Mouse (Mus musculus) lung, postnatal 0 days (tissue): ENCODE results near the gene BC035044. TPM values are rescaled to one million over a fixed set of nuclear protein-coding genes. Genes with fewer than 3 reads are reported as not detected.

Source experiments
- ATAC-seq: fragments of 200-750 bp; cut with Nextera tagmentation; 2 replicates; pipeline ENCODE4 v1.8.0; 2017; ENCODE audit warnings: moderate library complexity
- DNase-seq: peaks from one replicate; pipeline ENCODE4 v3.0.0-alpha.2; 2016; ENCODE audit warnings: low spot score
- H3K27ac ChIP-seq: fragments of 300-500 bp; sonication (generic); 2 replicates; pipeline ENCODE4 v1.5.1; 2014; ENCODE audit warnings: antibody characterized with exemption, mild to moderate bottlenecking, low read length, mixed read lengths
- H3K27me3 ChIP-seq: fragments of 300-500 bp; sonication (generic); replicated peaks from 2 replicates; pipeline ENCODE4 v1.6.1; 2014; ENCODE audit warnings: low read length, mixed read lengths; ENCODE audit not compliant: insufficient read depth
- H3K36me3 ChIP-seq: fragments of 300-500 bp; sonication (generic); 2 replicates; pipeline ENCODE4 v1.6.1; 2014; ENCODE audit warnings: low read length, mixed read lengths; ENCODE audit not compliant: insufficient read depth
- H3K4me1 ChIP-seq: fragments of 300-500 bp; sonication (generic); 2 replicates; pipeline ENCODE4 v1.6.1; 2014; ENCODE audit warnings: antibody characterized with exemption, low read depth, low read length, mixed read lengths; ENCODE audit not compliant: insufficient read depth
- H3K4me2 ChIP-seq: fragments of 300-500 bp; sonication (generic); replicated peaks from 2 replicates; pipeline ENCODE4 v1.6.1; 2014; ENCODE audit warnings: low read depth, mild to moderate bottlenecking, low read length, moderate library complexity, mixed read lengths
- H3K4me3 ChIP-seq: fragments of 300-500 bp; sonication (generic); 2 replicates; pipeline ENCODE4 v1.5.1; 2014; ENCODE audit warnings: low read depth, low read length
- H3K9ac ChIP-seq: fragments of 300-500 bp; sonication (generic); replicated peaks from 2 replicates; pipeline ENCODE4 v1.6.1; 2014; ENCODE audit warnings: low read depth, mild to moderate bottlenecking
- H3K9me3 ChIP-seq: fragments of 300-500 bp; sonication (generic); 2 replicates; pipeline ENCODE4 v1.6.1; 2016; ENCODE audit warnings: low read length, mixed read lengths
- CTCF ChIP-seq: IDR thresholded peaks from 2 replicates; pipeline ENCODE4 v1.5.1; 2016; ENCODE audit warnings: antibody characterized with exemption, mild to moderate bottlenecking
- EP300 ChIP-seq: IDR thresholded peaks from 2 replicates; pipeline ENCODE4 v1.6.1; 2016; ENCODE audit warnings: antibody characterized with exemption, mild to moderate bottlenecking, control low read depth
- WGBS: fragments of 180-500 bp; shearing (Covaris S2); extraction: QIAGEN DNeasy Blood & Tissue Kit; methylation state at CpG from one replicate; pipeline ENCODE4 v1.1.7; 2014; 5-methylcytosine and 5-hydroxymethylcytosine counted together
- polyA plus RNA-seq: library from polyadenylated mRNA; unstranded; fragments of >200 nt; fragmentation: Nextera tagmentation; extraction: Ambion mirVana; gene quantifications from 2 replicates; pipeline ENCODE4 v1.2.1, GENCODE M21; 2015

BC035044 gene
- polyA plus RNA-seq, 1 experiment from 2014 or later: 1.2 TPM

DNA sequence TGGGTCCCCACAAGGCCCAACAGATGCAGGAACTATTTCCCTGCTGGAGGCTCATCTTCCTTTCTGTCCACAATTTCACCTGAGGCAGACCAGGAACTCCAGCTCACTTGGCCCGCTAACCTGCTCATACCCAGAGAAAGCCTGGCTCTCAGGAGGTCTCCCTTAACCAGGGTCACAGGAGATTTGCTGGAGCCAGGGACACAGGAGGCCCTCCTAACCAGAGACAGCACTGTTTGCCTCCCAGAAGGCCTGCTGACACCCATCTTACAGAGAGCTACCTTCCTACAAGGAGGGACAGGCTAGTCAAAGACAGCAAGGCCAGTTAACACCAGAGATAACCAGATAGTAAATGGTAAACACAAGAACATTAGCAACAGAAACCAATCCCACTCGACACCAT lies 33.0 kb downstream of the BC035044 start:
- no peak overlapping the region for H3K4me3 ChIP-seq
- H3K36me3 ChIP-seq: no peaks in the 10 kb centered on the region
- H3K4me2 ChIP-seq: no peak overlapping the region
- H3K4me1 ChIP-seq: peaks cover 9% of the 10 kb centered on the region; the same call in 1 of the 2 replicates
- ATAC-seq (no peak), DNase-seq (no peak)
- TF ChIP-seq EP300 (no peak), CTCF (no peak)
- no peak overlapping the region for H3K27ac ChIP-seq
- no peak overlapping the region for H3K9ac ChIP-seq
- 81% methylated on average over 2 of the region's 2 CpGs for WGBS
- no peaks in the 10 kb centered on the region for H3K9me3 ChIP-seq
- H3K27me3 ChIP-seq: no peaks in the 10 kb centered on the region

DNA sequence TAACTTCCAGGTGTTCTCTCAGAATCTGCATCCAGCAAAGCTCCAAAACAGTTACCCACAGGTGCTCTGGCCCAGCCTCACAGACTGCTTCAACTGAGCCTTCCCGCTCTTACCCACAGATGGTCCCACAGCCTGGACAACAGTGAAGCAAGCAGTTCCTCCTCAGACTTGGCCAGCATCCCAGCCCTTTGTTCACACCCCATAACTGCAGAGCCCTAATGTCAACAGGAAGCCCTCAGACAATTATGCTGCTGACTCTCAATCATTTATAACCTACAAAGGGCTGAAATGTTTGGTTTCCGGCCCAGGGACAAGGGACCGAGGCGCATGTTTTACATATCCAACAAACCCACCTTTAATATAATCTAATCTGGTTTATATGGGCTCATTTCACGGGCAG lies 34.7 kb downstream of the BC035044 start:
- Histone ChIP-seq H3K36me3 (no peaks in the 10 kb centered on the region), H3K4me3 (no peak overlapping the region), H3K27ac (peak overlapping the region; percentile 43), H3K4me1 (peaks cover 9% of the 10 kb centered on the region; the same call in 1 of the 2 replicates), H3K4me2 (no peak overlapping the region), H3K9me3 (no peaks in the 10 kb centered on the region), H3K9ac (no peak overlapping the region), H3K27me3 (no peaks in the 10 kb centered on the region)
- WGBS: 23% methylated on average over 5 of the region's 5 CpGs
- TF ChIP-seq EP300 (peak; percentile 96), CTCF (peak; percentile 38; the same call in 1 of the 2 replicates)
- DNase-seq (peak; percentile 95), ATAC-seq (peak; percentile 96)

DNA sequence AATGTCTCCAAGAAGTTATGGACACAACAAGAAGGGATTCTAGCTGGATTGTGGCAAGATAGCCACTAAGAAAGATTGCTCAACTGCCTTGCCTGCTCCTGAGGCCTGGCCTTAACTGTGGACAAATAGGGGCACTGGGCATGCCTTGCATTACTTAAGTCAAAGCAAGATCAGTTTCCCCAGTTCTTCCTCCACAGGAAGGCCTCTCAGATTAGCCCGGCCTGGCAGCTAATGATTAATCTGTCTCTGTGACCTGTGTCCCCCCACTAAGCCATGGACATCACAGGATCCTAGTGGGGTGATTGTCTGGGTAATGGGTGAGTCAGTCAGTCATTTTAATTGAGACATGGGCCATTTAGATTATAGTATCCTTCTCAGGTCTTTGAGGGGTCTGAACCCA lies 35.4 kb downstream of the BC035044 start:
- no peak for TF ChIP-seq EP300
- TF ChIP-seq CTCF: no peak
- H3K9me3 ChIP-seq: no peaks in the 10 kb centered on the region
- no peak overlapping the region for H3K9ac ChIP-seq
- H3K4me3 ChIP-seq: no peak overlapping the region
- H3K27me3 ChIP-seq: no peaks in the 10 kb centered on the region
- no peak overlapping the region for H3K4me2 ChIP-seq
- DNase-seq (no peak), ATAC-seq (no peak)
- peaks cover 9% of the 10 kb centered on the region; the same call in 1 of the 2 replicates for H3K4me1 ChIP-seq
- WGBS: 35% methylated on average over 1 of the region's 1 CpGs
- H3K27ac ChIP-seq: peak overlapping the region; percentile 43
- H3K36me3 ChIP-seq: no peaks in the 10 kb centered on the region

DNA sequence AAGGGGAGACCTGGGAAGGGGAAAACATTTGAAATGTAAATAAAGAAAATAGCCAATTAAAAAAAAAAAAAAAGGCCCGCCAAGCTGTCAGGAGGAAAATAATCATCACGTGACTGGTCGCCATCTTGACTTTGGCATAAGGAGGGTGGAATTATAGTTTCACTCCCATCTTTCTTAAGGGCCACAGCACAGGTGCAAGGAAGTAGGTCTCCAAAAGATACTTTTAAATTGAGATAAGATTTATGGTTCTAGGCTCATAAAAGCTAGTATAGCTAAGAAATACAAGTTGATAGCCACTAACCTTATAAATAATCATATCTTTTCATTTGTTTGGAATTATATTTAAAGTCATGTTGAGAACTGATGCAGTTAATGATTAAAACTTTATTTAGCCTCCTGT lies 36.0 kb downstream of the BC035044 start:
- H3K4me3 ChIP-seq: no peak overlapping the region
- no peak for TF ChIP-seq EP300
- no peak overlapping the region for H3K27ac ChIP-seq
- H3K27me3 ChIP-seq: no peaks in the 10 kb centered on the region
- ATAC-seq: no peak
- peaks cover 9% of the 10 kb centered on the region; the same call in 1 of the 2 replicates for H3K4me1 ChIP-seq
- H3K9me3 ChIP-seq: no peaks in the 10 kb centered on the region
- no peak overlapping the region for H3K9ac ChIP-seq
- no peaks in the 10 kb centered on the region for H3K36me3 ChIP-seq
- DNase-seq: peak; percentile 2
- H3K4me2 ChIP-seq: no peak overlapping the region
- 90% methylated on average over 3 of the region's 3 CpGs for WGBS

DNA sequence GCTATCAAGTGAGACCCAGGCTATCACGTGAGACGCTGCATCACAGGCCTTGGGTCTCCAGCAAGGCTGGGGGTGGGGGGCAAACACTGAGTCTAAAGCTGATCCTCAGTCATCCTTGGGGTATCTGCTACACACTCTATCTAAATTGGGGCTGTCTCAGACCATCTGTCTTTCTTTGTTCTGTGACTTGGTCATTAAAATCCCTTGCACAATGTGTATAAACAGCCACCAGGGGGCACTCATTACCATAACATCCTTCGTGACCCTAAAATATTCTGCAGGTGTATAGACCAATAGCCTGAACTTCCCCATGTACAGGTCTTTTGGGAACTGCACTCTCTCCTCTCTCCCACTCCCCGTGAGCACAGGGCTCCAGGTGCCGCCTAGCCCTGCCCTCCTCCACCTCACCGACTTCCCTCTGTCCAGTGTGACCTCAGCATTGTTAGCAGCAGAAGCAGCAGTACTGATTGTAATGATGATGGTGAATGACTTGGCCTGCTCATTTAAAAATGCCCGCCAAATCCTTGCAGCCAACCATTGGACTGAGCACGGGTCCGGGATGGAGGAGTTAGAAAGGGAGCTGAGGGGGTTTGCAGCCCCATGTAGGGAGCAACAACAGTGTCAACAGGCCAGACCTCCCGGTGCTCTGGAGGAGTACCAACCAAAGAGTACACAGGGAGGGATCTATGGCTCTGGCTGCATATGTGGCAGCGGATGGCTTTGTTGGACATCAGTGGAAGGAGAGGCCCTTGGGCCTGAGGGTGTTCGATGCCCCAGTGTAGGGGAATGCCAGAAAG lies 36.7 kb downstream of the BC035044 start:
- Histone ChIP-seq H3K27ac (no peak overlapping the region), H3K4me3 (no peak overlapping the region), H3K4me2 (no peak overlapping the region), H3K9ac (no peak overlapping the region), H3K9me3 (no peaks in the 10 kb centered on the region), H3K4me1 (peaks cover 9% of the 10 kb centered on the region; the same call in 1 of the 2 replicates), H3K27me3 (no peaks in the 10 kb centered on the region), H3K36me3 (no peaks in the 10 kb centered on the region)
- TF ChIP-seq EP300 (no peak), CTCF (peak; percentile 85)
- ATAC-seq (no peak), DNase-seq (peak; percentile 74)
- 48% methylated on average over 12 of the region's 12 CpGs for WGBS

DNA sequence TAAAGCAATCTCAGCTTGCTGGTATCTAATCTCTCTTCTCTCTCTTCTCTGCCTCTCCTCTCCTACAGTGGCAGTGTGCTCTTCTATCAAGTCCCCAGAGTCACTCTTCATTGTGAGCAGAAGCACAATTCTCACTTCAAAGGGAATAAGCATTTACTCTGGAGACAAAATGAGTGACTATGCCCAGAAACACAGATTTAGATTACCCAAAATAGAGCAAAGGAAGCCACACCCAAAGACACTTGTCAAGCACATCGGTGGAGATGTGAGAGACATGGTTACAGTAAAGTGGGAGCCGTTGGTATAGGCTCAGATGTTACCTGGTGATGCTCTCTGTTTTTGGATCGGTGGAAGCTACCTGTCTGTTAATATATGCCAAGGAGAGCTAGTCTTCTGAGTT lies 38.2 kb downstream of the BC035044 start:
- Histone ChIP-seq H3K4me3 (no peak overlapping the region), H3K36me3 (no peaks in the 10 kb centered on the region), H3K27me3 (no peaks in the 10 kb centered on the region), H3K9me3 (no peaks in the 10 kb centered on the region), H3K27ac (no peak overlapping the region), H3K9ac (no peak overlapping the region), H3K4me2 (no peak overlapping the region), H3K4me1 (peaks cover 9% of the 10 kb centered on the region; the same call in 1 of the 2 replicates)
- DNase-seq (no peak), ATAC-seq (no peak)
- TF ChIP-seq CTCF (no peak), EP300 (no peak)
- 60% methylated on average over 3 of the region's 3 CpGs for WGBS
